ENCODE assay signal across 28 mouse cellular contexts in the genomic region with DNA sequence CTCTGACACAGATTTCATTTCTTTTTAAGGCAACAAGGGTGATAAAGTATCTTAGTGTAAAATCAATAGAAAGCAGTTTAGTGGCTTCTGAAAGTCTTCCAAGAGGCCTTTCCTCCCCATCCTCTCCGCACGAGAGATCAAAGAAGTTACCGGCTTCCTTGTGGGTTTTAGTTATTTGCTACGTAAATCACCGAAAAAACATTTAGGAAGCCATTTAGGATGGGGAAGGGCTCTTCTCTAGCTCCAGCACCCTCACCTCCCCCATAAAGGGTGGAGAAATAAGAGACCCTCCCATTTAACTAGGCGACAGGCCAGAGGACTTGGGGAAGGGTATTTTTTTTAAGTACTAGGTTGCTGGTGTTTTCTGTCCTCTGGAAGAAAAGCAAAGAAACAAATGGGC.
DNase-seq lines count a peak whose midpoint lies in the region; ATAC-seq and TF ChIP-seq lines count a peak whose summit lies in the region.
"Had no signal": no experiment of that assay in that cellular context is flagged by ENCODE, and none has a peak within 500 bp of the region (broad histone marks: within the 10 kb centered on the region; RNA-seq: fewer than 3 reads in every experiment).

No protein-coding gene starts in this region.

- H3K4me2 ChIP-seq in kidney, embryonic 14.5 days (replicated peaks; ENCODE audit: low read depth, low read length), result no peak overlapping the region
- H3K4me2 ChIP-seq in kidney, postnatal 0 days (ENCODE audit: low read length), result 0 out of 2 replicates have a peak overlapping the region, but pooled peaks have one; percentile 13
- H3K4me2 ChIP-seq: embryonic facial prominence, embryonic 12.5 days; forebrain, embryonic 13.5 days; heart, embryonic 13.5 days; hindbrain, embryonic 14.5 days had no signal

- no peak overlapping the region for H3K9ac ChIP-seq in kidney, embryonic 14.5 days (ENCODE audit: low read depth, low read length)
- H3K9ac ChIP-seq in kidney, postnatal 0 days (ENCODE audit: low read depth, low read length), result no peak overlapping the region
- H3K9ac ChIP-seq: embryonic facial prominence, embryonic 12.5 days; forebrain, embryonic 13.5 days; heart, embryonic 13.5 days; hindbrain, embryonic 14.5 days had no signal

- H3K27me3 ChIP-seq in kidney, embryonic 14.5 days (ENCODE audit: control insufficient read depth, insufficient read depth, low read length), result no peaks in the 10 kb centered on the region
- no peaks in the 10 kb centered on the region for H3K27me3 ChIP-seq in kidney, postnatal 0 days (ENCODE audit: insufficient read depth, low read length)
- H3K27me3 ChIP-seq: CH12.LX; embryonic facial prominence, embryonic 12.5 days; forebrain, embryonic 13.5 days; heart, embryonic 13.5 days; Patski had no signal

- TF ChIP-seq CTCF in kidney, postnatal 0 days (IDR thresholded peaks at IDR 0.05; ENCODE audit: low read depth), result no peak

- DNase-seq in kidney, adult 11 months, result no peak
- DNase-seq in kidney, postnatal 0 days (ENCODE audit: low spot score), result peak; percentile 81
- DNase-seq in kidney, postnatal 36 days, result no peak
- DNase-seq in ovary, postnatal 10 days (ENCODE audit: low spot score), result peak; percentile 1
- no peak for DNase-seq in ovary, adult 18-20 months (ENCODE audit: low spot score)
- no peak for DNase-seq in left cerebral cortex, postnatal 4 days
- DNase-seq: adrenal gland, postnatal 10 days; adrenal gland, postnatal 36 days; B cell, adult 2 months; cerebellum, adult 18-20 months; cerebellum, adult 9-10 months; cerebellum, postnatal 14 days; gastrocnemius, postnatal 10 days; gastrocnemius, postnatal 36 days; heart, adult 2 months; heart, postnatal 14 days; heart, postnatal 4 days had no signal

- H3K4me3 ChIP-seq in kidney, embryonic 14.5 days (ENCODE audit: low read length), result no peak overlapping the region
- no peak overlapping the region for H3K4me3 ChIP-seq in kidney, postnatal 0 days (replicated peaks; ENCODE audit: low read depth, low read length)
- H3K4me3 ChIP-seq: embryonic facial prominence, embryonic 12.5 days; forebrain, embryonic 10.5 days; forebrain, embryonic 13.5 days; heart, adult 2 months; heart, embryonic 10.5 days; heart, embryonic 13.5 days had no signal

- no peaks in the 10 kb centered on the region for H3K36me3 ChIP-seq in kidney, embryonic 14.5 days (ENCODE audit: control insufficient read depth, insufficient read depth, low read length)
- H3K36me3 ChIP-seq in kidney, postnatal 0 days (ENCODE audit: insufficient read depth, low read length), result no peaks in the 10 kb centered on the region
- H3K36me3 ChIP-seq: embryonic facial prominence, embryonic 12.5 days; forebrain, embryonic 10.5 days; G1E; heart, embryonic 10.5 days; heart, embryonic 13.5 days had no signal

- peak; percentile 69; the same call in 1 of the 2 replicates for ATAC-seq in kidney, embryonic 14.5 days (ENCODE audit: low FRiP score, low TSS enrichment)
- no peak for ATAC-seq in kidney, postnatal 0 days (replicated peaks; ENCODE audit: low FRiP score, low read depth)
- ATAC-seq: forebrain, embryonic 13.5 days; forebrain, embryonic 16.5 days; Patski had no signal

- 6% methylated on average over 6 of the region's 6 CpGs for whole genome bisulfite sequencing in kidney, embryonic 14.5 days
- 8% methylated on average over 6 of the region's 6 CpGs for WGBS in kidney, postnatal 0 days

- H3K27ac ChIP-seq in kidney, embryonic 14.5 days (ENCODE audit: low read depth, low read length), result peak overlapping the region; percentile 42
- H3K27ac ChIP-seq in kidney, postnatal 0 days, result no peak overlapping the region
- H3K27ac ChIP-seq: embryonic facial prominence, embryonic 12.5 days; forebrain, embryonic 10.5 days; forebrain, embryonic 13.5 days; heart, adult 2 months; heart, embryonic 10.5 days; heart, embryonic 13.5 days; hindbrain, embryonic 14.5 days had no signal

- intact Hi-C loops in left cerebral cortex, postnatal 4 days (cut with DNase I), result no loop called here

- H3K9me3 ChIP-seq in kidney, embryonic 14.5 days (ENCODE audit: control insufficient read depth, low read length), result no peaks in the 10 kb centered on the region
- H3K9me3 ChIP-seq in kidney, postnatal 0 days (replicated peaks; ENCODE audit: low read length), result no peaks in the 10 kb centered on the region
- H3K9me3 ChIP-seq: embryonic facial prominence, embryonic 12.5 days; forebrain, embryonic 10.5 days; forebrain, embryonic 13.5 days; heart, embryonic 10.5 days; heart, embryonic 13.5 days had no signal

- H3K4me1 ChIP-seq in kidney, embryonic 14.5 days (ENCODE audit: control insufficient read depth, insufficient read depth, low read length), result peaks cover 13% of the 10 kb centered on the region
- no peaks in the 10 kb centered on the region for H3K4me1 ChIP-seq in kidney, postnatal 0 days (replicated peaks; ENCODE audit: insufficient read depth, low read length)
- H3K4me1 ChIP-seq: embryonic facial prominence, embryonic 12.5 days; forebrain, embryonic 10.5 days; forebrain, embryonic 13.5 days; heart, embryonic 10.5 days; heart, embryonic 13.5 days had no signal

Comparison
In these comparisons a context has a peak if more than half of its experiments do, and no peak if none do; other contexts are left out.
1. DNase-seq: peak in kidney, postnatal 0 days (single experiment) and ovary, postnatal 10 days (single experiment); none in kidney, adult 11 months (single experiment), kidney, postnatal 36 days (0 of 2), ovary, adult 18-20 months (single experiment) and left cerebral cortex, postnatal 4 days (single experiment).